ENCODE assay signal across 21 mouse cellular contexts in genomic region chr9:12344296-12344695, GRCm38 (mm10).
A peak's percentile ranks its signal among the peaks of the same experiment; 100 is the strongest.
DNase-seq lines count a peak whose midpoint lies in the region; ATAC-seq lines count a peak whose summit lies in the region.
"Had no signal": no experiment of that assay in that cellular context is flagged by ENCODE, and none has a peak within 500 bp of the region (broad histone marks: within the 10 kb centered on the region; RNA-seq: fewer than 3 reads in every experiment).

No protein-coding gene starts in this region.

- no peaks in the 10 kb centered on the region for H3K4me1 ChIP-seq in kidney, embryonic 14.5 days (ENCODE audit: control insufficient read depth, insufficient read depth, low read length)
- no peaks in the 10 kb centered on the region for H3K4me1 ChIP-seq in kidney, embryonic 16.5 days (ENCODE audit: insufficient read depth, low read length)
- H3K4me1 ChIP-seq: embryonic facial prominence, embryonic 13.5 days; embryonic facial prominence, embryonic 15.5 days; forebrain, embryonic 10.5 days; forebrain, embryonic 12.5 days had no signal

- ATAC-seq in kidney, embryonic 14.5 days (ENCODE audit: low FRiP score, low TSS enrichment): peak; percentile 83; the same call in 1 of the 2 replicates
- ATAC-seq in kidney, embryonic 16.5 days (ENCODE audit: low FRiP score, low TSS enrichment): peak; percentile 92
- ATAC-seq: forebrain, embryonic 14.5 days; forebrain, embryonic 16.5 days had no signal

- no peak overlapping the region for H3K4me3 ChIP-seq in kidney, embryonic 14.5 days (ENCODE audit: low read length)
- H3K4me3 ChIP-seq in kidney, embryonic 16.5 days (ENCODE audit: low read length): no peak overlapping the region
- H3K4me3 ChIP-seq: embryonic facial prominence, embryonic 13.5 days; embryonic facial prominence, embryonic 15.5 days; erythroblast, embryonic 14.5 days; forebrain, embryonic 10.5 days; forebrain, embryonic 12.5 days had no signal

- no peaks in the 10 kb centered on the region for H3K9me3 ChIP-seq in kidney, embryonic 14.5 days (ENCODE audit: control insufficient read depth, low read length)
- no peaks in the 10 kb centered on the region for H3K9me3 ChIP-seq in kidney, embryonic 16.5 days (ENCODE audit: low read length)
- H3K9me3 ChIP-seq: embryonic facial prominence, embryonic 13.5 days; embryonic facial prominence, embryonic 15.5 days; forebrain, embryonic 10.5 days; forebrain, embryonic 12.5 days had no signal

- H3K9ac ChIP-seq in kidney, embryonic 14.5 days (ENCODE audit: low read depth, low read length): no peak overlapping the region
- H3K9ac ChIP-seq in kidney, embryonic 16.5 days (replicated peaks; ENCODE audit: low read length): no peak overlapping the region
- H3K9ac ChIP-seq: embryonic facial prominence, embryonic 13.5 days; embryonic facial prominence, embryonic 15.5 days; forebrain, embryonic 12.5 days had no signal

- no peak overlapping the region for H3K27ac ChIP-seq in kidney, embryonic 14.5 days (ENCODE audit: low read depth, low read length)
- no peak overlapping the region for H3K27ac ChIP-seq in kidney, embryonic 16.5 days (ENCODE audit: low read length)
- H3K27ac ChIP-seq: embryonic facial prominence, embryonic 13.5 days; embryonic facial prominence, embryonic 15.5 days; forebrain, embryonic 10.5 days; forebrain, embryonic 12.5 days had no signal

- DNase-seq in kidney, adult 18-20 months: no peak
- DNase-seq in kidney, adult 8-10 months: no peak
- DNase-seq: adrenal gland, adult 2 months; adrenal gland, postnatal 10 days; adrenal gland, postnatal 25 days; cerebellum, adult 11 months; cerebellum, adult 18-20 months; cerebellum, adult 8-10 months; cerebellum, adult 9-11 months; cerebellum, postnatal 14 days; cerebellum, postnatal 36 days; embryo, embryonic 11 days had no signal

- WGBS in kidney, embryonic 14.5 days: 24% methylated on average over 2 of the region's 2 CpGs
- WGBS in kidney, embryonic 16.5 days: 18% methylated on average over 2 of the region's 2 CpGs

- H3K27me3 ChIP-seq in kidney, embryonic 14.5 days (ENCODE audit: control insufficient read depth, insufficient read depth, low read length): no peaks in the 10 kb centered on the region
- no peaks in the 10 kb centered on the region for H3K27me3 ChIP-seq in kidney, embryonic 16.5 days (ENCODE audit: insufficient read depth, low read length)
- H3K27me3 ChIP-seq: embryonic facial prominence, embryonic 13.5 days; embryonic facial prominence, embryonic 15.5 days; forebrain, embryonic 12.5 days had no signal

- no peaks in the 10 kb centered on the region for H3K36me3 ChIP-seq in kidney, embryonic 14.5 days (ENCODE audit: control insufficient read depth, insufficient read depth, low read length)
- no peaks in the 10 kb centered on the region for H3K36me3 ChIP-seq in kidney, embryonic 16.5 days (ENCODE audit: insufficient read depth, low read length)
- H3K36me3 ChIP-seq: embryonic facial prominence, embryonic 13.5 days; embryonic facial prominence, embryonic 15.5 days; forebrain, embryonic 10.5 days; forebrain, embryonic 12.5 days had no signal

- H3K4me2 ChIP-seq in kidney, embryonic 14.5 days (replicated peaks; ENCODE audit: low read depth, low read length): no peak overlapping the region
- H3K4me2 ChIP-seq in kidney, embryonic 16.5 days (replicated peaks; ENCODE audit: low read depth, low read length): no peak overlapping the region
- H3K4me2 ChIP-seq: embryonic facial prominence, embryonic 13.5 days; embryonic facial prominence, embryonic 15.5 days; forebrain, embryonic 12.5 days had no signal
